Mouse (Mus musculus) midbrain, embryonic 16.5 days (tissue): ENCODE measurements around the gene Cfap57. TPM values are rescaled to one million over a fixed set of nuclear protein-coding genes. Genes with fewer than 3 reads are reported as not detected.
"Not testable (repeated sequence)": the region's sequence is repeated elsewhere in the genome, so short reads cannot be mapped to it uniquely, and the experiment has no call there.

Experiments used
- ATAC-seq: fragments of 200-750 bp; cut with Nextera tagmentation; 2 replicates; pipeline ENCODE4 v1.8.0; 2017; ENCODE audit warnings: moderate TSS enrichment
- H3K27ac ChIP-seq: fragments of 300-500 bp; sonication (generic); 2 replicates; pipeline ENCODE4 v1.5.1; 2014; ENCODE audit warnings: mild to moderate bottlenecking, low read length, mixed read lengths
- H3K27me3 ChIP-seq: fragments of 300-500 bp; sonication (generic); 2 replicates; pipeline ENCODE4 v1.6.1; 2014; ENCODE audit warnings: low read depth, low read length, mixed read lengths; ENCODE audit not compliant: control insufficient read depth, insufficient read depth
- H3K36me3 ChIP-seq: fragments of 300-500 bp; sonication (generic); 2 replicates; pipeline ENCODE4 v1.6.1; 2014; ENCODE audit warnings: mild to moderate bottlenecking, low read length, moderate library complexity, mixed read lengths; ENCODE audit not compliant: control insufficient read depth, insufficient read depth
- H3K4me1 ChIP-seq: fragments of 300-500 bp; sonication (generic); 2 replicates; pipeline ENCODE4 v1.6.1; 2014; ENCODE audit warnings: mild to moderate bottlenecking, low read length, mixed read lengths; ENCODE audit not compliant: control insufficient read depth, insufficient read depth
- H3K4me2 ChIP-seq: fragments of 300-500 bp; sonication (generic); 2 replicates; pipeline ENCODE4 v1.6.1; 2014; ENCODE audit warnings: mild to moderate bottlenecking, low read length, mixed read lengths
- H3K4me3 ChIP-seq: fragments of 300-500 bp; sonication (generic); 2 replicates; pipeline ENCODE4 v1.5.1; 2014; ENCODE audit warnings: low read depth, mild to moderate bottlenecking, low read length, moderate library complexity, mixed read lengths
- H3K9ac ChIP-seq: fragments of 300-500 bp; sonication (generic); 2 replicates; pipeline ENCODE4 v1.6.1; 2014; ENCODE audit warnings: low read depth, low read length, mixed read lengths
- H3K9me3 ChIP-seq: fragments of 300-500 bp; sonication (generic); replicated peaks from 2 replicates; pipeline ENCODE4 v1.6.1; 2014; ENCODE audit warnings: mild to moderate bottlenecking, low read length, mixed read lengths; ENCODE audit not compliant: control insufficient read depth, poor library complexity, severe bottlenecking
- WGBS: fragments of 180-500 bp; shearing (Covaris S2); extraction: QIAGEN DNeasy Blood & Tissue Kit; methylation state at CpG from one replicate; pipeline ENCODE4 v1.1.7; 2014; 5-methylcytosine and 5-hydroxymethylcytosine counted together
- polyA plus RNA-seq: library from polyadenylated mRNA; unstranded; fragments of >200 nt; fragmentation: Nextera tagmentation; extraction: Ambion mirVana; gene quantifications from 2 replicates; pipeline ENCODE4 v1.2.1, GENCODE M21; 2015

Gene Cfap57
- polyA plus RNA-seq, 1 experiment from 2014 or later, result 2.0 TPM

DNA sequence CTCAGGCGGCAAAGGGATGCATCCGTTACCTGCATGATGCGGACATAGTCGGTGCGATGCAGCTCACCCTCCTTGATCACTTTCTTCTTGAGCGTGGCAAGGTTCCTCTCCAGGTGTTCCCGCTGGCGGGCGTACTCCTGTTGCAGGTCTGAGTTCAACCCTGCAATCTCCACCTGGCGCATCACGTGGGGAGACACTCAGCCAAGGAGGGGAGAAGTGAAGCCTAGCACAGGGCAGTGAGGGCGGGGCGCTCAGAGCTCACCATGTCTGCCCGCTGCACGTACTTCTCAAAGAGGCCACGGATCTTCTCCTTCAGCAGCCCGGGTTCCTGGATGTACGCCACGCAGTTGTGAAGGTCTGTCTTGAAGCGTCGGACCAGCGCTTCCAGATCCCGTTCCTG is 51.3 kb downstream of the Cfap57 start:
- Histone ChIP-seq H3K9ac (no peak overlapping the region), H3K9me3 (no peaks in the 10 kb centered on the region), H3K4me3 (no peak overlapping the region), H3K27ac (no peak overlapping the region), H3K27me3 (no peaks in the 10 kb centered on the region), H3K4me1 (no peaks in the 10 kb centered on the region), H3K36me3 (no peaks in the 10 kb centered on the region), H3K4me2 (no peak overlapping the region)
- no peak for ATAC-seq
- 74% methylated on average over 23 of the region's 23 CpGs for WGBS

GRCm38 (mm10) chr4:118568709-118569108 is 51.9 kb downstream of the Cfap57 start:
- H3K9ac ChIP-seq, result no peak overlapping the region
- no peak overlapping the region for H3K4me2 ChIP-seq
- WGBS, result 75% methylated on average over 10 of the region's 10 CpGs
- ATAC-seq, result no peak
- no peak overlapping the region for H3K27ac ChIP-seq
- H3K9me3 ChIP-seq, result no peaks in the 10 kb centered on the region
- H3K4me1 ChIP-seq, result no peaks in the 10 kb centered on the region
- no peaks in the 10 kb centered on the region for H3K27me3 ChIP-seq
- no peaks in the 10 kb centered on the region for H3K36me3 ChIP-seq
- no peak overlapping the region for H3K4me3 ChIP-seq

GRCm38 (mm10) chr4:118566161-118566676 is 54.4 kb downstream of the Cfap57 start:
- Histone ChIP-seq H3K4me1 (no peaks in the 10 kb centered on the region), H3K9ac (no peak overlapping the region), H3K4me3 (no peak overlapping the region), H3K36me3 (no peaks in the 10 kb centered on the region), H3K27me3 (no peaks in the 10 kb centered on the region), H3K4me2 (no peak overlapping the region), H3K27ac (no peak overlapping the region), H3K9me3 (no peaks in the 10 kb centered on the region)
- WGBS, result 37% methylated on average over 7 of the region's 7 CpGs
- no peak for ATAC-seq

- H3K9ac ChIP-seq, result no peak overlapping the region
- 0 out of 2 replicates have a peak, but pooled peaks have one; percentile 33 for ATAC-seq
- H3K4me3 ChIP-seq, result no peak overlapping the region
- no peaks in the 10 kb centered on the region for H3K27me3 ChIP-seq
- 10% methylated on average over 3 of the region's 3 CpGs for WGBS
- no peaks in the 10 kb centered on the region for H3K9me3 ChIP-seq
- H3K27ac ChIP-seq, result no peak overlapping the region
- no peak overlapping the region for H3K4me2 ChIP-seq
- no peaks in the 10 kb centered on the region for H3K4me1 ChIP-seq
- H3K36me3 ChIP-seq, result no peaks in the 10 kb centered on the region
Observed at GRCm38 (mm10) chr4:118564926-118565279, 55.7 kb downstream of the Cfap57 start.

DNA sequence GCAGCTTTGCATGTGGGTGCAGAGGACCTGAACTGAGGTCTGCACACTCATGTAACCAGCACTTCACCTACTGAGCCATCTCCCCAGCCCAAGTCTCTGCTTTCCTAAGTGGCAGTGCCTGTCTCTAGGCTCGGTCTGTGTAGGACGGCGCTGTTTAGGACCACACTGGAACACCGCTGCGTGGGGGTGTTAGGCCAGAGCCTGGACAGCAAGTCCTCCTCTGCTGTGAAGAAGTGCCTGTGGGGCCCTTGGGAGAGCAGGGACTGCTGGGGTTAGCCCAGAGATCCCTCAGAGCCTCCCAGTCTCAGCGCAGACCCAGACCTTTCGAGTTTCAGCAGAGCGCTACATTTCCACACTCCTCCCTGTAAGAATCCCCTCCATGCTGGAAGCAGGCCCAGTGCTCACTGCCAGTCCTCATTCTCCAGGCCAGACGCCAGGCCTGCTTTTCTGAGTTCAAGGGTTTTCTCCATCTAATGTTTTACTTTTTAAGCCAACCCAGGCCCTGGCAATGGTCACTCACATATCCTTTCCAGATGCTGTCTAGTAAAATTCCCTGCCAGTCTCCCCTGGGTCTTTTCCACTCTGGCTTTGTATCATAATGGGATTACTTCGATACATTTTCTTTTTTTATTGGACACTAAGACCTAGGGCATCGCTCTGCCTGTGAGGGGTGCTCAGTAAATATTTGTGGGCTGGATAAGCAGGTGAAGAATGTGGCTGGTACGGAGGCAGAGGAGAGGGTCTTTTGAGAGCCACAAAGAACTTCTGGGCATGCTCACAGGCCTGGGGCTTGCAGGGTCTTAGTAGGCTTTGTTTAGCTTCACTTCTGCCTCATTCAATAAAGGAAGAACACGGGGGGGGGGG is 56.3 kb downstream of the Cfap57 start:
- Histone ChIP-seq H3K4me1 (no peaks in the 10 kb centered on the region), H3K9ac (no peak overlapping the region), H3K27me3 (no peaks in the 10 kb centered on the region), H3K27ac (no peak overlapping the region), H3K4me2 (no peak overlapping the region), H3K4me3 (no peak overlapping the region), H3K36me3 (no peaks in the 10 kb centered on the region), H3K9me3 (no peaks in the 10 kb centered on the region)
- WGBS, result 58% methylated on average over 13 of the region's 13 CpGs
- peak; percentile 81 for ATAC-seq

- H3K9ac ChIP-seq, result no peak overlapping the region
- 91% methylated on average over 3 of the region's 3 CpGs for WGBS
- H3K9me3 ChIP-seq, result no peaks in the 10 kb centered on the region
- H3K36me3 ChIP-seq, result no peaks in the 10 kb centered on the region
- H3K27ac ChIP-seq, result no peak overlapping the region
- no peaks in the 10 kb centered on the region for H3K27me3 ChIP-seq
- H3K4me2 ChIP-seq, result no peak overlapping the region
- no peak for ATAC-seq
- H3K4me3 ChIP-seq, result no peak overlapping the region
- H3K4me1 ChIP-seq, result no peaks in the 10 kb centered on the region
Observed at GRCm38 (mm10) chr4:118553039-118553649, 67.4 kb downstream of the Cfap57 start.

DNA sequence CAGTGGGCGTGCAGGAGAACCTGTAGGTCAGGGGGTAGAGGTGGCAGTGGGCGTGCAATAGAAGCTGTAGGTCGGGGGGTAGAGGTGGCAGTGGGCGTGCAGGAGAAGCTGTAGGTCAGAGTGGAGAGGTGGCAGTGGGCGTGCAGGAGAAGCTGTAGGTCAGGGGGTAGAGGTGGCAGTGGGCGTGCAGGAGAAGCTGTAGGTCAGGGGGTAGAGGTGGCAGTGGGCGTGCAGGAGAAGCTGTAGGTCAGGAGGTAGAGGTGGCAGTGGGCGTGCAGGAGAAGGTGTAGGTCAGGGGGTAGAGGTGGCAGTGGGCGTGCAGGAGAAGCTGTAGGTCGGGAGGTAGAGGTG is 72.5 kb downstream of the Cfap57 start:
- not testable (repeated sequence) for H3K36me3 ChIP-seq, H3K9ac ChIP-seq, H3K4me2 ChIP-seq, H3K4me1 ChIP-seq, H3K27me3 ChIP-seq, H3K4me3 ChIP-seq, ATAC-seq, H3K27ac ChIP-seq, H3K9me3 ChIP-seq
- WGBS, result 88% methylated on average over 10 of the region's 10 CpGs

DNA sequence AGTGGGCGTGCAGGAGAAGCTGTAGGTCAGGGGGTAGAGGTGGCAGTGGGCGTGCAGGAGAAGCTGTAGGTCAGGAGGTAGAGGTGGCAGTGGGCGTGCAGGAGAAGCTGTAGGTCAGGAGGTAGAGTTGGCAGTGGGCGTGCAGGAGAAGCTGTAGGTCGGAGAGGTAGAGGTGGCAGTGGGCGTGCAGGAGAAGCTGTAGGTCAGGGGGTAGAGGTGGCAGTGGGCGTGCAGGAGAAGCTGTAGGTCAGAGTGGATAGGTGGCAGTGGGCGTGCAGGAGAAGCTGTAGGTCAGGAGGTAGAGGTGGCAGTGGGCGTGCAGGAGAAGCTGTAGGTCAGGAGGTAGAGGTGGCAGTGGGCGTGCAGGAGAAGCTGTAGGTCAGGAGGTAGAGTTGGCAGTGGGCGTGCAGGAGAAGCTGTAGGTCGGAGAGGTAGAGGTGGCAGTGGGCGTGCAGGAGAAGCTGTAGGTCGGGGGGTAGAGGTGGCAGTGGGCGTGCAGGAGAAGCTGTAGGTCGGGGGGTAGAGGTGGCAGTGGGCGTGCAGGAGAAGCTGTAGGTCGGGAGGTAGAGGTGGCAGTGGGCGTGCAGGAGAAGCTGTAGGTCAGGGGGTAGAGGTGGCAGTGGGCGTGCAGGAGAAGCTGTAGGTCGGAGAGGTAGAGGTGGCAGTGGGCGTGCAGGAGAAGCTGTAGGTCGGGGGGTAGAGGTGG is 73.0 kb downstream of the Cfap57 start:
- not testable (repeated sequence) for H3K4me3 ChIP-seq, H3K9me3 ChIP-seq, H3K27me3 ChIP-seq, H3K36me3 ChIP-seq, H3K4me2 ChIP-seq, H3K27ac ChIP-seq, ATAC-seq, H3K9ac ChIP-seq, H3K4me1 ChIP-seq
- WGBS, result 92% methylated on average over 22 of the region's 23 CpGs
